Mouse (Mus musculus) ovary, postnatal 14 days (tissue): ENCODE measurements around the gene Gm5678.

ENCODE experiments used
- DNase-seq: peaks from one replicate; pipeline ENCODE4 v3.0.0; 2022; ENCODE audit warnings: low spot score

Gene Gm5678

GRCm38 (mm10) chr16:93627761-93628400, at the start of gene Gm5678:
Gm5678 (plus strand) TSS chr16:93628097.
- DNase-seq = no peak

- no peak for DNase-seq
Measured at GRCm38 (mm10) chr16:93578346-93579005, 49.4 kb upstream of the Gm5678 start.

GRCm38 (mm10) chr16:93581125-93581524, 46.8 kb upstream of the Gm5678 start:
- no peak for DNase-seq

DNA sequence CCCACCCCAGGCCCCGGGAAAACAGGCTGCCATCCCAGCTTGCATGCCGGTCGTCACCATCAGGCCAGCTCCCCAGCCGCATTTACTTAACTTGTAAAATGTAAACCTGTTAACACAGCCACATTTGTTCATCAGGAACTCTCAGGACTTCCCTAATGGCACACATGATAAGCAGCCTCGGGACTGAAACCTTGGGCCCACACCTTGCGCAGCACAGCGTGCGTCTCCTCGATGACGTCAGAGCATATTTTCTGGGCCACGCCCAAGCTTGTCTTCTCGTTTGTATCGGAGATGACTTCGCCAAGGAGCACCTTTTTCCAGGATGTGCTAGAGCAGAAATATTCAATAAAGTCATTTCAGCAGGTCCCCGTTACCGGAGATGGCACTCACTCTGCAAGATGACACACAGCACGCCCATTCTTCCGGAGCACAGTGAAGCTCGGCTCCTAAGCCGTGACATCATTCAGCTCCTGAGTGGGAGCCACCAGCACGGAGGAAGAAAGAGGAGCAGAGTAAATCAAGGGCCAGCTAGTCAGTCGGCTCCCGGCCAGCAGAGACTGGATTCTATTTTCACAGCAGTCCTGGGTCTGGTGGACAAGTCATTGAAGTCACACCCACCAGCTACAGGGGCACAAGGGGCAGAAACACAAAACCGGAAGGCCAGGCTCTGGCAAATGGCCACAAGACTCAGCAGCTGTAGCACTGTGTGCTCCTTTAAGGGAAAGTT, 42.8 kb upstream of the Gm5678 start:
- no peak for DNase-seq

DNA sequence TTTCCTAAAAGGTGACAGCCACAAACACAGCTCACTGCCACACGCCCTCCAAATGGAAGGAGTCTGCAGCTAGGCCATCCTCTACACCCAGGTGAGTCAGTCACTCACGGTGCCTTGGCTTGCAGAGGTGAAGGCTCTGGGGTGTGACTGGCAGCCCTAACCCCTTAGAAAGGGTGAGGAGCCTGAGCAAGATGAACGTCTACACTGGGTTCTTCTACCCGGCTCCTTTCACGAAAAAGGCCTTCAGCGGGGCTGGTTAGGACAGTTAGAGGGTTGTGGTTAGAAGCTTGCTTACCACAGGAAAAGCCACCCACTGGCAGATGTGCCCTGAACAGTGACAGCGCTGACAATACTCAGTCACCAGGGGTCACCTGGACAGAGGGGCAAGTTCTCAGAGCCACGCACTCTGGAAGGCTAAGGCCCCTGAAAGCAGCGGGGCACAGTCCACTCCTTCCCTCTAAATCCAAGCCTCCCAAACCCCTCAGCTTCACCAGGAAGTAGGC, 42.1 kb upstream of the Gm5678 start:
- DNase-seq = no peak

GRCm38 (mm10) chr16:93586382-93586781, 41.5 kb upstream of the Gm5678 start:
- no peak for DNase-seq

GRCm38 (mm10) chr16:93588281-93588680, 39.6 kb upstream of the Gm5678 start:
- no peak for DNase-seq

- DNase-seq = no peak
Measured at GRCm38 (mm10) chr16:93590915-93591314, 37.0 kb upstream of the Gm5678 start.

- no peak for DNase-seq
Measured at GRCm38 (mm10) chr16:93591450-93592430, 36.2 kb upstream of the Gm5678 start.

DNA sequence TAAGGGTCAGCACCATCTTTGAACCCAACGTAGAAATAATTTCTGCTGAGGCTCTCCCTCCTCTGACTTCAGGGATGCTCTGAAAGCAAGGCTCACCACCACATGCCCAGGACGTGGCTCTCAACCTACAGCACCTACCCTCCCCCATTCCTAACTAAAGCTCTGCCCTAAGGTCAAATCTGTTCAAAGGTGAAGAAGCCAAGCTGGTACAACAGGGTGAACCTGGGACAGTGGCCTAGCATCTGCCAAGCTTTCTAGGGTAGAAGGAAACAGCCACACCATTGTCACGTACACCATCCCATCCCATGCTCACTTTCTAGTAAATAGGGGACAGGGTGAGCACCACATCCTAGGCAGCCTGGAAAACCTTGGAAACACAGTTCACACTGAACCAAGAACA, 35.2 kb upstream of the Gm5678 start:
- DNase-seq = no peak

DNA sequence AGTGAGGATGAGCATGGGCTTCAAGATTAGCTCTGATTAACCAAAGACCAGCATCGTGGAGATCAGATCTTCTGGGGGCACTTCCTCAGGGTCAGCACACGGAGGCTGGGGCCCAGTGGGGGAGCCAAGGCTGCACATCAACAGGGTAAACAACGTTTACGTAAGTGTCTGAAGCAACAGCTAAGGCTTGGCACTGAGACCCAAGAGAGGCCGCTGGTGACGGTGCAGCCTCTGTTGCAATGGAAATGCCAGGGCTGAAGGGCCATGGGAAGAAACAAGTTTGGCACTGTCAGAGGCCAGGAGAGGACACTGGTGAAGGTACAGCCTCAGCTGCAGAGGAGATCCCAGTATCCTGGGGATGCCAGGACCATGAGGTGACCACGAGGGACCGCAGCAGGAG, 34.5 kb upstream of the Gm5678 start:
- no peak for DNase-seq

DNA sequence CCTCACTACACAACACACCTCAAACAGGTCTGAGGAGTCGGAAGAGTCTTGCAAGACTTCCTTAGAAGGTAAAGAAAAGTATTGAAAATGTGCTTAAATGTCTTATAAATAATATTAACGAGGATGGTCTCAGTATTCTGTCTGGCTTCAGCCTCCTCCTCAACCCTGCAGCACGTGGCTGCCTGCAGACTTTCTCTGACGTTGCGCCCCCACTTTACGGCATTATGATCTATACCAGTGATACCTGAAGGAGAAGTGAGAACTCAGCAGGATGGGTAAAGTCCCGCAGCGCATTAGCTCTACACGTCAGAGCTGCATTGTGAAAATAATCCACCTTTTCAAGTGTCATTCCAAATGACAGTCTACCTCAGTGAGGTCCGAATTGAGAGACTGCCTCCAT, 33.4 kb upstream of the Gm5678 start:
- no peak for DNase-seq

DNA sequence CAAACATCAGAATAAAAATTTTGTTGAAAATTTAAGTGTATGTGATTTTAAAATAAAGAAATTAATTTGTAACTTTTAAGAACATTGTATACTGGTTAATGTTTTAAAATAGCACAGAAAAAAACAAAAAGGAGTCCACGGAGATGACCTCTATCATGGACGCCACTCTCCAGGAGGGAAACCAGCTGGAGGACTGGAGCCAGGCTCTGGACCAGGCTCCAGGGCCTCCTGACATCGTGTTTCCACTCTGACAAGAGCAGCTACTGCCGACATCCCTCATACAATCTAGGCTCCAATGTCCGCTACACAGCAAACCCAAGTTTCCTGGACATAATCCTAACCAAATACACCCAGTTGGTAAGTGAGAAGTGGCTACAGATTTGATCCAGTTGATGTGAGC, 32.1 kb upstream of the Gm5678 start:
- DNase-seq = no peak

DNA sequence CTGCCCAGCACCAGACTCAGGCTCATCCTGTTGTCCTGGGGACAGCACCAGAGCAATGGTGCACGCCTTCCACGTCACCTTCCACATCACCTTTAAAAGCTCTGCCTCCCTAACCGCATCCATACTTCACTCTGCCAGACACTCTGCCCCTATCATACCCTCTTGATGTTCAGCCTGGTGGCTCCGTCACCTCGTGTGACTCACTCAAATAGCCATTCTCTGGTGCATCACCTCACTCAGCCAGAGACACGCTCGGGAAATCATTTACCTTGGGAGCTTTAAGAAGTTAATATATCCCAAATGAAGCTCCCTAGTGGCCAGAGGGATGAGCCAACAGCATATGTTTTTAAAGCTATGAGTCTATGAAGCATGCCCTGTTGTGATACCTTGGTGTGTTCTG, 31.1 kb upstream of the Gm5678 start:
- DNase-seq = no peak

GRCm38 (mm10) chr16:93597551-93597950, 30.3 kb upstream of the Gm5678 start:
- no peak for DNase-seq

DNA sequence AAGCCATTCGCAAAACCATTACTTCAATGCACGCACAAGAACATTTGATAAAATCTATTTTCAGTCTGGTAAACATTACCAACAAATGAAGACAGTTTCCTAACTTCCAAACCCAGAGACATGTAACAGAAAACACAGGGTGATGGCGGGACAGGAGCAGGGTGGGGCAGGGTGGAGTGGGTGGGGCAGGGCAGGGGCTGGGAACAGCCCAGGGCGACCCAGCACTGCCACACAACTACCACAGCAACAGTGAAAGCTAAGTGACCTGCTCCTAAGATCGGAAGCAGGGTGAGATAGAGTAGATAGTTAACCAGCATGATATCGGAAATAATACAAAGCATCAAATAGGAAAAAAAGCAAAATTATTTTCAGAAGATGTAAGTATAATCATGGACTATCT, 28.4 kb upstream of the Gm5678 start:
- DNase-seq = no peak

- peak; percentile 89 for DNase-seq
Measured at GRCm38 (mm10) chr16:93603439-93604212, 24.3 kb upstream of the Gm5678 start, which contains the start of gene Setd4. Setd4 (minus strand) TSS chr16:93604063.

GRCm38 (mm10) chr16:93604481-93604969, 23.4 kb upstream of the Gm5678 start:
- DNase-seq = no peak

DNA sequence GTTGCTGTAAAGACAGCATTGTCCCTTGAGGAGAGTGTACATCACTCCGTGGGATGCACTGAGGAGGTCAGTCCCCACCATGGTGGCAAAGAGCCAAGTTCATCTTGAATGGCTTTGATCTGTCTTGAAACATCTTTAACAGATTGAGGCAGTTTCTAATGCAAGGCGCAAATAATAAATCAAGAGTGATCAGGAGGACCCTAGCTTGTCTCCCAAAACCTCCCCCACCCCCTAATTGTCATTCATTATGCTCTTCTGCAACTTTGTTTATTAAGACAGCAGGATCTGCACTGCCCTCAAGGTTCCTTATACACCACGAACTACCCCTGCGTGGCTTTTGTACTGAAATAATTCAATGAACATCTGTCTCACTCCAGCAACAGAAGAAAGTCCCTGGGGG, 22.3 kb upstream of the Gm5678 start, which contains the start of gene Cbr1:
Cbr1 (plus strand) TSS at position 301 of the 400 bp plus-strand sequence.
- no peak for DNase-seq

DNA sequence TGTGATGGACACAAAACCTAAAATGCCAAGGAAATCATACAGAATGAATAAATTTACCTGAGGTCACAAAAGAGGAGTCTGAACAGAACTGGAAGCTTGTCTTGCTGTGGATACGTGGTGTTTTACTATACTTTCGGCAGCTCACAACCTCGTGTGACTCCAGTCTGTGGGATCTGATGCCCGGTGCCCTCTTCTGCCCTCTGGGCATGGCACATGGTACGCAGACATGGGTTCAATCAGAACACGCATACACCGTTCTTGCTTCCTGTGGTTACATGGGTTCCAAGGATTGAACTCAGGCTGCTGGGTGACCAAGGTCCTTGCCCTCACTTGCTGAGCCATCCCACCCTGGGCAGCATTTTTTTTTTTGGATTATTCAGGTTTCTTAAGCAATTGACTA, 21.8 kb upstream of the Gm5678 start:
- no peak for DNase-seq

DNA sequence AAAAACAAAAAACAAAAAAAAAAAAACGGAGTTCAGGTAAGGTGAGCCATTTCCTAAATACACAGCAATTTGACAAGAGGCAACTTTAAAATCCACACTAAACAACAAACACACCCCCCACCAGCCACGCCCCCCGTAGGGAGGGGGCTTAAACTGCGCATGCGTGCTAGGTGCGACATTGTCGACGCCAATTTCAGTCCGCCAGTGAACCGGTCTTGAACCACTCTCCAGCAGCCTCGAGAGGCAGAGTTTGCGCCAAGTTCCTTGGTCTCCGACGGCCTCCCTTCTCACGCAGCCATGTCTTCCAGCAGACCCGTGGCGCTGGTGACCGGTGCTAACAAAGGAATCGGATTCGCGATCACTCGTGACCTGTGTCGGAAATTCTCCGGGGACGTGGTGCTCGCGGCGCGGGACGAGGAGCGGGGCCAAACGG, 20.2 kb upstream of the Gm5678 start:
- peak; percentile 73 for DNase-seq
